Mouse (Mus musculus): ENCODE measurements around the gene Tex10. TPM values are rescaled to one million over a fixed set of nuclear protein-coding genes. Genes with fewer than 3 reads are reported as not detected.
"Not testable (repeated sequence)": the region's sequence is repeated elsewhere in the genome, so short reads cannot be mapped to it uniquely, and the experiment has no call there.

Gene Tex10
- polyA plus RNA-seq, 1 experiment from 2014 or later, result 45.8 TPM

DNA sequence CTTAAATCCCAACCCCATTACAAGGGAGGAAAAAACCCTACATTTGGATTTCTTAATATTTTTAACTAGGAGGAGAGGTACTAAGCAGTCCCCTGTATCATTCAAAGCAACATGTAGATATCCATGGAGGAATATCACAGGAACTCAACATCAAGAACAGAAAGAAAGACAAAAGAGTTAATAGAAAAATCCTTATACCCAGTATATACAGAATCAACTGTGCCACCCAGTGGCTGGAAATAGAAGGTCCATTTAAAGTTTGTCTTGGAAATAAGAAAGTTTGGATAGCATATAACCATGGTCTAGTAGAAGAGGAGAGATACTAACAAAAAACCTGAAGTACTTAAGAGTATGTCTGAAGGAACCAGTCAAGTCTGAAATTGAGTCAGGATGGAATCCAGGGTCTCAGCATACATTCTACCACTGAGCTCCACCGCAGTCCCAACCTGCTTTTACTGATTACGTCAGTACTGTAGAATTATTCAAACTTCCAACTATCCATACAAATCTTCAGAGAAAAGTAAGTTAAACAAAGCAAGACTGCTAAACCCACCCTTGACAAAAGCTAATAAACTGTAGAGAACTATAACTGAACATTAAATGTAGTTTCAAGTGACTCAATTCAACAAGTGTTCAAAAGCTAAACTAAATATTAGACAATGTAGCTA lies 19.0 kb downstream of the Tex10 start:
- H3K9me3 ChIP-seq, result no peaks in the 10 kb centered on the region
- ATAC-seq (ENCODE audit: insufficient number of reproducible peaks, low FRiP score, low TSS enrichment, low read depth), result no peak
- no peak overlapping the region for H3K4me3 ChIP-seq
- 100% methylated on average over 2 of the region's 2 CpGs for WGBS
- no peak overlapping the region for H3K9ac ChIP-seq
- no peak overlapping the region for H3K27ac ChIP-seq
- H3K4me2 ChIP-seq, result no peak overlapping the region
- peaks cover 47% of the 10 kb centered on the region for H3K36me3 ChIP-seq
- no peaks in the 10 kb centered on the region for H3K4me1 ChIP-seq
- H3K27me3 ChIP-seq, result no peaks in the 10 kb centered on the region

DNA sequence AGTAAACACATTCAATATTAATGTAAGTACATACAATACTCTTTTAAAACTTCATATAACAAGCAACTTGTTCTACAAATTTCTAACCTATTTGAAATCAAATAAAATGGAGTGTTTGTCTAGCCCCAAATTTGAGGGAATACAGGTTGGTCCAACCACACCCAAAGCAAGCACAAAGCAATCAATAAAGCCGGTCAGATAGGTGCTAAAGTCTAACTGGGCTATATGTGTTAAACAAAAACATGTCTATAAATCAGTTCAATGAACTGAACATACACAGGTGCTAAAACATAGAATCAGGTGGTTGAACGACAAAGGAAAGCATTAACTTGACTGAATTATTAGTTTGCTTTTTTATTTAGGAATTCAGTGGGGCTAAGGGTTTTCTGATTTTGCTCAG lies 45.2 kb downstream of the Tex10 start:
- H3K27ac ChIP-seq, result no peak overlapping the region
- no peak overlapping the region for H3K4me2 ChIP-seq
- no peaks in the 10 kb centered on the region for H3K9me3 ChIP-seq
- peaks cover 57% of the 10 kb centered on the region for H3K36me3 ChIP-seq
- H3K9ac ChIP-seq, result no peak overlapping the region
- WGBS, result 74% methylated on average over 2 of the region's 2 CpGs
- no peak overlapping the region for H3K4me3 ChIP-seq
- ATAC-seq (ENCODE audit: insufficient number of reproducible peaks, low FRiP score, low TSS enrichment, low read depth), result no peak
- no peaks in the 10 kb centered on the region for H3K27me3 ChIP-seq
- H3K4me1 ChIP-seq, result no peaks in the 10 kb centered on the region

DNA sequence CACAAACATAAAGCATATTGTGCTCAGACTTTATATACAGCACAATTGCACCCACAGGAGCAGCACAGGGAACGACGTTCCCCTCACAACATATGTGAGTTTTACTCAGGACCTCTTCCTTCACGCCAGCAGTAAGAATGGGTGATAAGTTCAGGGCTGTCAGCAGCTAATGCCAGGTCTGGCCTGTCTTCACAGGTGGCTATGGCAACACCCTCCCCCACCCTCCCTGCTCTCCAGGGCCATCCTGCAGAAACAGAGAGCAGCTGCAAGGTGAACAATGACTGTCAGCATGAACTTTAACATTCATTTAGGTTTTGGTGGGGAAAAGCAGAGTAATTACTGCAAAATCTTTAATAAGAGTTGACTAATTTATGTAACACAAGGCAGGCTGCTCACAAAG lies 45.8 kb downstream of the Tex10 start:
- H3K27ac ChIP-seq, result no peak overlapping the region
- H3K27me3 ChIP-seq, result no peaks in the 10 kb centered on the region
- H3K4me2 ChIP-seq, result no peak overlapping the region
- no peak overlapping the region for H3K9ac ChIP-seq
- 72% methylated on average over 3 of the region's 3 CpGs for WGBS
- H3K9me3 ChIP-seq, result no peaks in the 10 kb centered on the region
- ATAC-seq (ENCODE audit: insufficient number of reproducible peaks, low FRiP score, low TSS enrichment, low read depth), result no peak
- no peak overlapping the region for H3K4me3 ChIP-seq
- H3K36me3 ChIP-seq, result peaks cover 58% of the 10 kb centered on the region
- no peaks in the 10 kb centered on the region for H3K4me1 ChIP-seq

DNA sequence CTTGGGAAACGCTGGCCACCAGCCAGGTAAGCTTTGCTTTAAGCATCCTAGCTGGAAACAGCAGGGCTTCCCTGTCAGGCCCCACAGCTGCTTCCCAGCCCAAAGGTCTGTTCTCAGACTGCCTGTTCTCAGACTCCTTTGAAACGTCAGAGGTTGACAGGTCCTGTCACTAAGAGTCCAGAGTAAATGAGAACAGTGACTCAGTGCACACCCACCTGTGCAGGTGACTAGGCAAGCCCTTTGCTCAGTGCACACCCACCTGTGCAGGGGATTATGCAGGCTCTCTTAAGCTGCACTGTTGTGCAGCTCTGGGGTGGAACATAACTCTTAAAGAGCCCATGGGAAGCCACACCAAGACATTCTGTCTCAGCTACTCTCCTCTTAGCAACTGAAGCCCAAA lies 49.5 kb downstream of the Tex10 start:
- no peaks in the 10 kb centered on the region for H3K4me1 ChIP-seq
- H3K27me3 ChIP-seq, result no peaks in the 10 kb centered on the region
- H3K4me2 ChIP-seq, result no peak overlapping the region
- H3K9me3 ChIP-seq, result no peaks in the 10 kb centered on the region
- WGBS, result 34% methylated on average over 2 of the region's 2 CpGs
- H3K4me3 ChIP-seq, result no peak overlapping the region
- no peak overlapping the region for H3K9ac ChIP-seq
- ATAC-seq (ENCODE audit: insufficient number of reproducible peaks, low FRiP score, low TSS enrichment, low read depth), result no peak
- peaks cover 48% of the 10 kb centered on the region for H3K36me3 ChIP-seq
- no peak overlapping the region for H3K27ac ChIP-seq

DNA sequence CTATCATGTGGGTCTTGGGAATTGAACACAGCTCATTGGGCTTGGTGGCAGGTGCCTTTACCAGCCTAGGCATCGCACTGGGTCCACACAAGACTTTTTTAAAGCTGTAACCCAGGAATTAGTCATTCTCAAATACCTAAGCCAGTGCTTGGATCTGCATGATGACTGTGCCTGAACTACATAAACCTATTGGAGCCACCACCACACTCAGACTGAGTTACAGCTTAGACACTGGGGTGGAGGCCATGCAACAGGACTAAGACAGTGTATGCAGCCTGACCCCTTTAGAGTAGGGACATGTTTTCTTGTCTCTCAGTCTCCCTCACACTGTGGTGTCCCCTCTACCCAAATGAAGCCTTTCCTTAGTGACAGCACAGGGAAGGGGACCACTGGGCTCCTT lies 50.6 kb downstream of the Tex10 start:
- H3K36me3 ChIP-seq, result peaks cover 43% of the 10 kb centered on the region
- 88% methylated on average over 1 of the region's 1 CpGs for WGBS
- no peak for ATAC-seq (ENCODE audit: insufficient number of reproducible peaks, low FRiP score, low TSS enrichment, low read depth)
- H3K4me2 ChIP-seq, result no peak overlapping the region
- no peak overlapping the region for H3K9ac ChIP-seq
- H3K27ac ChIP-seq, result no peak overlapping the region
- no peaks in the 10 kb centered on the region for H3K4me1 ChIP-seq
- H3K4me3 ChIP-seq, result no peak overlapping the region
- no peaks in the 10 kb centered on the region for H3K9me3 ChIP-seq
- no peaks in the 10 kb centered on the region for H3K27me3 ChIP-seq

DNA sequence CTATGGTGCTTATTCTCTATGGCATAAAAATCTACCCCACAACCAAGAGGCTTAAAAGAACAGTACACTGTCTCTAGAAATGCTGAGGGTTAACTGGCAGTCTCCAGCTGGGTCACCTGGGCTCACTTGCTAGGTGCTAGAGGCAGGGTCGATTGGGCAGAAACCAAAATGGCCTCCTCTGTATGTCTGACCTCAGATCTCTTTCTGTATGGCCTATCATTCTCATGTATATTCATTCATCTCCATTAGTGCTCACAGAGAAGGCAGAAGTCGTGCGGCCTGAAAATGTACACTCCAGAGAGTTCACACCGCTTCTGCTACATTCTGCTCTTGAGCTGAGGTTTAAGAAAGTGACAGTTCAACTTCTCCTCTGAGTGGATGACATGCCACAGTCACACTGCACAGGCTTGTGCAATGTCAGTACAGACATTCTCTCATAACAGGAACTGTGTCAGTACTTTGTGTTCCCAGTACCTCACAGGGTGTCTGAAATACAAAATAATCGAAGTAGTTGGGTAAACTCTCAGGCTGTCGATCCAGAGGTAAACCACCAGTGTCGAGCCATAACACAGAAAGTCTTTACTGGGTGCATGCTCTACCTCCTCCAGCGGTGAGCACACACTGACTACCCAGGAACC lies 54.3 kb downstream of the Tex10 start:
- H3K9ac ChIP-seq, result no peak overlapping the region
- no peak overlapping the region for H3K4me3 ChIP-seq
- no peak overlapping the region for H3K4me2 ChIP-seq
- no peaks in the 10 kb centered on the region for H3K9me3 ChIP-seq
- ATAC-seq (ENCODE audit: insufficient number of reproducible peaks, low FRiP score, low TSS enrichment, low read depth), result no peak
- 90% methylated on average over 8 of the region's 8 CpGs for WGBS
- no peaks in the 10 kb centered on the region for H3K27me3 ChIP-seq
- no peaks in the 10 kb centered on the region for H3K4me1 ChIP-seq
- H3K36me3 ChIP-seq, result peaks cover 42% of the 10 kb centered on the region
- no peak overlapping the region for H3K27ac ChIP-seq

DNA sequence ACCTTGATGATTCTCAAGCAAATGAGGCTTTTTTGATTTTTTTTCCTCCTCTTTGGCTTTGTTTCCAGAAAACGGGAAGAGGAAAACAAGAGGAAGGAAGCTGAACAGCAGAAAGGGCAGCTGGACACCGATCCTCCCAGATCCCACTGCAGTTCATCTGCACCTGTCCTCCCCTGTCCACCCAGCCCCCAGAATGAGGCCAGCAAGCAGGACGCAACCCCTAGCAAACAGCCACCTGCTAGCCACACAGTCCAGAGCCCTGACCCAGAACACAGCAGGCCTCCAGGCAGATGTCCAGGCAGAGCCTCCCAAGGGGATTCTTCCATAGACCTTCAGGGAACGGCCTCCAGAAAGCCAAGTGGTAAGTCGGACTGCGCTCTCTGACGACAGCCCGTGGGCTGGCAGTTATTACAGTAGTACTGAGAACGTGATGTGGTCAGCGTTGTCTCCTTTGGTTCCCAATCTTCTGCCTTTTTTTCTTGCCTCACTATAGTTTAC lies 57.4 kb downstream of the Tex10 start:
- Histone ChIP-seq H3K36me3 (peaks cover 16% of the 10 kb centered on the region), H3K9me3 (no peaks in the 10 kb centered on the region), H3K4me2 (no peak overlapping the region), H3K9ac (no peak overlapping the region), H3K27ac (no peak overlapping the region), H3K27me3 (no peaks in the 10 kb centered on the region), H3K4me3 (no peak overlapping the region), H3K4me1 (no peaks in the 10 kb centered on the region)
- 79% methylated on average over 10 of the region's 10 CpGs for WGBS
- ATAC-seq (ENCODE audit: insufficient number of reproducible peaks, low FRiP score, low TSS enrichment, low read depth), result no peak

DNA sequence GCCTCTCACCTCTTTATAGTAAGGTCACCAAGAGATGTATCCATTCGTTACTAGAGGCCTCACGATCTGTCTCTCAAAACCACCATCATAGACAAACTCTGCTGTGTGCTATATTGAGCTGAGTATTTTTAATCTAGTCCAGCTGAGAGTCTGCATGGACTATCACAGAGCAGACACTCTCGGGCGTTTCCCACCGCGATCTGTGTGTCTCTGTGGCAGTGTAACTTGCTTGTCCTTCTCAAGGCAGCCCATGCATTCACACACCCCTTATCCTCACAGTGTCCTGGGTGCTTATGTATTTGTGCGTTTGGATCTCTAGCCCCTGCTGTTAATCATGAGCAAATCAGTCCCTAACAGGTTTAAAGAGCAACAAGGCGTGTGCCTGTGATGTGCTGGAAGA lies 59.8 kb downstream of the Tex10 start:
- Histone ChIP-seq H3K27me3 (no peaks in the 10 kb centered on the region), H3K9me3 (no peaks in the 10 kb centered on the region), H3K27ac (no peak overlapping the region), H3K4me2 (no peak overlapping the region), H3K4me1 (no peaks in the 10 kb centered on the region), H3K9ac (no peak overlapping the region), H3K4me3 (no peak overlapping the region), H3K36me3 (0 out of 2 replicates have a peak, but pooled peaks cover 8% of the 10 kb centered on the region)
- 89% methylated on average over 8 of the region's 8 CpGs for WGBS
- no peak for ATAC-seq (ENCODE audit: insufficient number of reproducible peaks, low FRiP score, low TSS enrichment, low read depth)

DNA sequence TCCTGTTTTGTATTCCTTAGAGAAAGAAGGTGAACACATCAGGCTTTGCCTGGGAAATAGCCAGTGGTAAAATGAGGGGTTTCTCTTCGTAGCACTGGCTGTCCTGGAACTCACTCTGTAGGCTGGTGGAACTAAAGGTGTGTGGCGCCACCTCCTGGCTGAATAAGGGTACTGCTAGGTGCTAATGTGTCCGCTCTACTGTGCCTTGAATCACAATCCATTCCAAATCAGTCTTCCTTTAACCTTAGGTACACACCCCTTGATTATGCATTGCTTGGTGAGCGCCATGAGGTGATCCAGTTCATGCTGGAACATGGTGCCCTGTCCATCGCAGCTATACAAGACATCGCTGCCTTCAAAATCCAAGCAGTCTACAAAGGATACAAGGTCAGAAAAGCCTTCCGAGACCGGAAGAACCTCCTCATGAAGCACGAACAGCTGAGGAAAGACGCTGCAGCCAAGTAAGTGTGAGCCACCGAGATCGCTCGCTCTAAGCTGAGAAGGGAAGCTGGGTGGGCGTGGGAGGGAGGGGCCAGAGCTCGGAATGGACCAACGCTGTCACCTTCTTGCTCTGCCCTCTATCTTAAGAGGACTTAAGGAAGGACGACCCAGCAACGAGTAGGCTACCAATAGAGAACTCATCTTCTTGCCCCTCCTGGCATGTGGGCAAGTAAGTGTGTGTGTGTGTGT lies 65.8 kb downstream of the Tex10 start:
- Histone ChIP-seq H3K36me3 (0 out of 2 replicates have a peak, but pooled peaks cover 3% of the 10 kb centered on the region), H3K9ac (no peak overlapping the region), H3K27me3 (no peaks in the 10 kb centered on the region), H3K9me3 (no peaks in the 10 kb centered on the region), H3K4me2 (no peak overlapping the region), H3K4me3 (no peak overlapping the region), H3K4me1 (no peaks in the 10 kb centered on the region), H3K27ac (no peak overlapping the region)
- ATAC-seq (ENCODE audit: insufficient number of reproducible peaks, low FRiP score, low TSS enrichment, low read depth), result 0 out of 2 replicates have a peak, but pooled peaks have one; percentile 7
- WGBS, result 45% methylated on average over 18 of the region's 18 CpGs

DNA sequence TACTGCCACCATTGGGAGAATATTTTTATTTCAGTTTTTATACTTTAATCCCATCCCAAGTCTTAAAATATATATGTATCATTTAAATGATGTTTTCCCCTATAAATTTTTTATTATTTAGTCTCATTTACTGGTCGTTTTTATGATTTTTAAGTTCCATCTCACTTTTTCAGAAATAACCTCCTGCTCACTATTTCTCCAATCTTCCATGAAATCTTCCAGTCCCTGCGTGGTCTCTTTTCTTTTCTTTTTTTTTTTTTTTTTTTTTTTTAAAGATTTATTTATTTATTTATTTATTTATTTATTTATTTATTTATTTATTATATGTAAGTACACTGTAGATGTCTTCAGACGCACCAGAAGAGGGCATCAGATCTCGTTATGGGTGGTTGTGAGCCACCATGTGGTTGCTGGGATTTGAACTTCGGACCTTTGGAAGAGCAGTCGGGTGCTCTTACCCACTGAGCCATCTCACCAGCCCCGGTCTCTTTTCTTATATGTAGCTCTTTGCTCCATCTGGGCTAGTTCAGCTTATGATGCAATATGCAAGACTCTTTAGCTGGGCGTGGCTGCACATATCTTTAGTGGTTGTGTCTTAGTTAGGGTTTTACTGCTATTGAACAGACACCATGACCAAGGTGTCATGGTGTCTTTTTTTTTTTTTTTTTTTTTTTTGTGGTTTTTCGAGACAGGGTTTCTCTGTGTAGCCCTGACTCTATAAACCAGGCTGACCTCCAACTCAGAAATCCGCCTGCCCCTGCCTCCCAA lies 67.4 kb downstream of the Tex10 start:
- not testable (repeated sequence) for H3K9me3 ChIP-seq; H3K9ac ChIP-seq; H3K27ac ChIP-seq; H3K27me3 ChIP-seq; H3K4me3 ChIP-seq; H3K4me2 ChIP-seq; H3K36me3 ChIP-seq; H3K4me1 ChIP-seq; ATAC-seq (ENCODE audit: insufficient number of reproducible peaks, low FRiP score, low TSS enrichment, low read depth)
- WGBS, result 85% methylated on average over 10 of the region's 10 CpGs

DNA sequence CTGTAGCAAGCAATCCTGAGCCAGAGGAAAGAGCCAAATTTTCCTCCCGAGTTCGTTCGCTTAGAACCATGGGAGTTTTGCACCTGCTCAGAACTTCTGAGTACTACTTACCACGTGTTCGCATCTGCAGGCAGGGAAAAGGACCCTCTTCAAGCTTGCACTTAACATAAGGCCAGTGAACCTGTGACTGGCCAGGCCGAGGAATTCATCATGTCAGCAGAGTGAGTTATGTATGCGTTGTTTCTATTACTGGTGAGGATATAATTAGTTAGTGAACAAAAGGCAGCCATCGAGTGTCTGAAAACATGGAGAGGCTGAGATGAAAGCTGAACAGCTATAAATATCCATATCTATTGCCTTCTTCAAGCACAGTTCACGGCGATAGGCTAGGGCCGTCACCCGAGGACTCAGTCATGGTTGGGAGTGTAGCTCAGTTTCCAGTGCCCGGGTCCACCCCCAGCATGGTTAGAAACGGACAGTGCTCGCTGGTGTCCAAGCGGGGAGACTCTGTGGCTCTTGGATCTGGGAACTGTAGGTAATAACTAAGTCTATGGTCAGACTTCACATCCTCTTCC lies 70.1 kb downstream of the Tex10 start:
- WGBS, result 72% methylated on average over 16 of the region's 16 CpGs

More for the DNA sequence above, 70.1 kb downstream of the Tex10 start:
- H3K4me1 ChIP-seq, result no peaks in the 10 kb centered on the region
- no peaks in the 10 kb centered on the region for H3K27me3 ChIP-seq
- no peak overlapping the region for H3K4me2 ChIP-seq
- H3K36me3 ChIP-seq, result peaks cover under 1% of the 10 kb centered on the region; the same call in 1 of the 2 replicates
- H3K9ac ChIP-seq, result no peak overlapping the region
- no peak for ATAC-seq (ENCODE audit: insufficient number of reproducible peaks, low FRiP score, low TSS enrichment, low read depth)
- no peaks in the 10 kb centered on the region for H3K9me3 ChIP-seq
- H3K4me3 ChIP-seq, result no peak overlapping the region
- no peak overlapping the region for H3K27ac ChIP-seq

Measured in limb, embryonic 15.5 days (tissue).